Mouse (Mus musculus) adrenal gland, postnatal 36 days (tissue): ENCODE data around the gene Fen1. TPM values are rescaled to one million over a fixed set of nuclear protein-coding genes. Genes with fewer than 3 reads are reported as not detected.
A peak's percentile ranks its signal among the peaks of the same experiment; 100 is the strongest.

Source experiments
- DNase-seq, 2 experiments: peaks; one replicate each; pipeline ENCODE4 v3.0.0; 2021; ENCODE audit warnings: mixed read lengths in 1 of 2
- long read RNA-seq, 2 experiments: library from polyadenylated mRNA; stranded (forward); transcript quantifications; one replicate each; pipeline ENCODE4 v2.0.0; 2021; ENCODE audit warnings: borderline sequencing depth in 2 of 2
- total RNA-seq, 2 experiments: library from RNA; stranded (reverse); gene quantifications; 2 replicates each; pipeline ENCODE4 v1.2.3; 2021

Fen1 gene
- 10 to 100 TPM; 12.0 to 18.4 TPM for total RNA-seq
- long read RNA-seq, experiment 1, transcript Fen1-203 (2 exons, 2,152 nt) = minor isoform, 6 of 41 reads
- long read RNA-seq, experiment 1, transcript Fen1-201 (2 exons, 2,341 nt) = major isoform, 24 of 41 reads
- long read RNA-seq, experiment 1, transcript Fen1-202 (2 exons, 2,100 nt) = minor isoform, 10 of 41 reads
- long read RNA-seq, experiment 1, partial matches to known transcripts = 0 of 41 reads
- long read RNA-seq, experiment 1, other reads (novel, unspliced or antisense) = 1 of 41 reads
- long read RNA-seq, experiment 2, transcript Fen1-201 (2 exons, 2,341 nt) = major isoform, 8 of 10 reads
- long read RNA-seq, experiment 2, partial matches to known transcripts = 0 of 10 reads
- long read RNA-seq, experiment 2, other reads (novel, unspliced or antisense) = 0 of 10 reads

DNA sequence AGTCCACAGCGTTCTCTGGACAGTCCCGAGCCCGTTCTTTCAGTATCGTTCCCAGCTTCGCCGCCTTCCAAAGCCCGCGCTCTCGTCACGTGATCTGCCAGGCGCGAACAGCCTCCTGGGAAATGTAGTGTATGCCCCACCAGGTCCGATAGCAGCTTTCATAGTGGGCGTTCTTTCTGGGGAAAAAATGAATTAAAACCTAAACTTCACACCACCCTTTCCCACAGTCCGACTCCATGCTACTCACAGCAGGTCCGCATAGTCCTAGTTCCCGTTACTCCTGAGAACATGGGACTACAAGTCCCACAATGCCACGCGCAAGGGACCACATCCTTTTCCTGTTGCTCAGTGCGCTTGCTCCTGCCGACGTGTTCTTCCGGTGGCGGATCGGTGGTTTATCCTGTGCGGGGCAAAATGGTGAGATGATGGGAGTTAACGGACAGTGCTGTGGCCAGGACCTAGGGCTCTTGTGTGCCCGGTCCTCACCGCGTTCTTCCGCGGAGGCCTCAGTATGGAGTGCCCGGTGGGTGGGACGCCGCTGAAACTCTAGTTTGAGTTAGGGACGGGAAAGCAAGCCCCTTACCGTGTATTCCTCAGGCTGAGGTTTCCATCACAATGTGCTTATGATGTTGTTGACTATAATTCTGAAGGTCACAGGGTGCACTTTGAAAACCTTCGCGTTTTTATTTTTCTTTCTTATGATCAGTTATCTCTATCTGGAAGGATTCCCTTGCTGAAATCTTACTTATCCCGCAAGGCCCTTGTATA, at the start of gene Fen1, which contains the start of gene Tmem258:
Fen1 (minus strand) TSS at position 322 of the 768 bp plus-strand sequence.
Tmem258 (plus strand) TSS at position 167 of the 768 bp plus-strand sequence.
- DNase-seq = peak; percentile 89 to 90

DNA sequence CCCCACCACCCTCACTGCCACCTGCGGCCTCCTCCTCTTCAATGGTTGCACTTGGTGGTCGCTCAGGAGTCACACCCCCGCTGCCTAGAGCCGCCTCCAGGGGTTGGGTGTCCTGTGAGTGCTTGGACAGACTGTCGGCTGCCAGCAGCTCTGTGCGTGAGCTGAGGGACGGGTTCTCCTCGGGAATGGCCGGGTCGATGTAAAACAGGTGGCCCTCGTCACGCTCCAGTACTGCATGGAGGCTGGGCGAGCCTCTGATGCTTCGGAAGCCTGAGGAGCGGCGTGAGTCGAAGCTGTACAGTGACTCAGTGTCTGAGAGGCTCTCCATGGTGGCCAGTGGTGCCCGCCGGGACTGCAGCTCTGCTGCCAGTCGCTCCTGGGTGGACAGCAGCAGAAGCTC, 44.2 kb upstream of the Fen1 start:
- no peak for DNase-seq

- DNase-seq = no peak
These were observed 43.2 kb upstream of the Fen1 start for GRCm38 (mm10) chr19:10247165-10247564.

GRCm38 (mm10) chr19:10244183-10244582, 40.2 kb upstream of the Fen1 start:
- peak; percentile 62 to 72 for DNase-seq

GRCm38 (mm10) chr19:10242916-10243315, 38.9 kb upstream of the Fen1 start:
- no peak for DNase-seq

DNA sequence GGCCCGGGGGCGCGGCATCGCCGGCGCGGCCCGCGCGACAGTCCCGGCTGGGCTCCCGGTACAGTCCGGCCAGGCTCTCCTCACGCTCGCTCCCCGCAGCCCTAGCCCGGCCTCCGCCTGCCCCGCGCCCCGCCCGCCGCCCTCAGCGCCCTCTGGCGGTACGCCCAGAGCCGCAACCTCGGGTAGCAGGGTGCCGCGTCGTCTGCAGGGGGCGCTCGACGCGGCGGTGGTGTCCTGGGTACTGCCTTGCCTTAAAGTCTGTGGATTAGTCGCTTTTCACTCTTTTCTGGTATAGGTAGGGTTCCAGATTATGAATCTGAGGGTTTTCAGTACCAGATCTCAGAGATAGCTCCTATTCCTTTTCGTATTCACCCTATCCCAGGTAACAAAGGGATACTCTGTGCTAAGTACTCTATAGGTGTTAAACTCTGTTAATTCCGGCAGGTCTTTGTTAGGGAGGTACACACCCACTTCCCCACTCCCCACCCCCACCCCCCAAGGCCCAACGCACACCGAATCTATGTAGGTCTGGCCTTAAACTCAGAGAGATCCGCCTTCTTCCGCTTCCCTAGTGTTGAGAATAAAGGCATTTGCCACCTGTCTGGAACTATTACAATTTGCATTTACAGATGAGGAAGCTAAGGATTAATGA, 36.8 kb upstream of the Fen1 start, which contains the start of gene Myrf:
Myrf (minus strand) TSS at position 95 of the 652 bp plus-strand sequence.
- DNase-seq = peak; percentile 90 to 91

GRCm38 (mm10) chr19:10239975-10240653, 36.1 kb upstream of the Fen1 start:
- DNase-seq = no peak

DNA sequence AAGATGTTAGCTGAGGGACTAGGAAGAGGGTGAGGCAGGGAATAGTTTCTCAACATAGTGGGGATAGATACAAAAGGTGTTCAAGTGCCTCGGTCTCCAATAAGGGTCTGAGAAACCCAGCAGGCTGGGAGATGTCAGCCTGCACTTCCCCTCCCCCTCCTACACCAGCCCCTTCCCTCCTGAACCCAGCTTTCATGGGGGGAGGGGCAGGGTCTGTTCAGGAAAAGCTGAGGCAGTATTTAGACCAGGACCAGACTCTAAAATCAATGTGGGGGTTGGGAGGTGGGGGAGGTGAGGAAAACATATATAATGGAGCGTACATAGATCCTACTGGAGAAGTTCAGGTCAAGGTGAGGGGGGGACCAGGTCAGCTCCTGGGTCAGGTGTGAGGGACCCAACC, 35.5 kb upstream of the Fen1 start:
- DNase-seq = no peak

- no peak for DNase-seq
These were observed 34.5 kb upstream of the Fen1 start for GRCm38 (mm10) chr19:10238477-10238876.

DNA sequence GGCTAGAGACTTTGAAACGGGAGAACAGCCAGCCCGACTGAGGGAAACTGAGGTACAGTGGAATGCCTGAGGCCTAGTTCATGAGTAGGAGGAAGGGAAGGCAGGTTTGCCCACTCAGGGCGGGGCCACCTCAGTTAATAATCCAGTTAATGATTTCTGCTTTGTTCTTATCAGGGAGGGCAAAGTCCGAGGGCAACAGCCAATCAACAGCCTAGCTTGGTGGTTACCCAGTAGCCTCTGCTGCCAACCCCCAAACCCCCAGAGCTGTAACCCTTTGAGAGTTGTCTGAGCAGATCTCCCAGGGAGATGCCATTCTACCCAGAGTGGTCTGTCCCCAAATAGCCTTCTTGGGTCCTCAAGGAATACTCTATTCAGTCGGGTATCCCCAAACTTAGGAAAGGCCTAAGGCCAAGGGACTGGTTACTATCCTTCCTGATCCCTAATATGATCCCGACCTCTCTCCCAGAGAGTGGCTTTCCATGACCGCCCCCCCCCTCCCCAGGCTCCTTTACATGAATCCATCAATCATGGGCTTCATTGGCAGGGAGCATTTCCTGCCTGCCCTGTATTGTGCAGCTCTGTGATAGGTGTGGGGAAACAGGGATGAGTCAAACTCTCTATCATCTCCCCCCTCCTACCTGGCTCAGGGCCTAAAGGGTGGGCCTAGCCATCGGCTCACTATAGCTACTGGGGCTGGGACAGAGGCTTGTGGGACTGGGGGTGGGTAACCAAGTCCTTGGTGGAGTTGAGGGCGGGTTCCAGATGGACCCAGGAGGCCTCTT, 32.0 kb upstream of the Fen1 start:
- no peak for DNase-seq

DNA sequence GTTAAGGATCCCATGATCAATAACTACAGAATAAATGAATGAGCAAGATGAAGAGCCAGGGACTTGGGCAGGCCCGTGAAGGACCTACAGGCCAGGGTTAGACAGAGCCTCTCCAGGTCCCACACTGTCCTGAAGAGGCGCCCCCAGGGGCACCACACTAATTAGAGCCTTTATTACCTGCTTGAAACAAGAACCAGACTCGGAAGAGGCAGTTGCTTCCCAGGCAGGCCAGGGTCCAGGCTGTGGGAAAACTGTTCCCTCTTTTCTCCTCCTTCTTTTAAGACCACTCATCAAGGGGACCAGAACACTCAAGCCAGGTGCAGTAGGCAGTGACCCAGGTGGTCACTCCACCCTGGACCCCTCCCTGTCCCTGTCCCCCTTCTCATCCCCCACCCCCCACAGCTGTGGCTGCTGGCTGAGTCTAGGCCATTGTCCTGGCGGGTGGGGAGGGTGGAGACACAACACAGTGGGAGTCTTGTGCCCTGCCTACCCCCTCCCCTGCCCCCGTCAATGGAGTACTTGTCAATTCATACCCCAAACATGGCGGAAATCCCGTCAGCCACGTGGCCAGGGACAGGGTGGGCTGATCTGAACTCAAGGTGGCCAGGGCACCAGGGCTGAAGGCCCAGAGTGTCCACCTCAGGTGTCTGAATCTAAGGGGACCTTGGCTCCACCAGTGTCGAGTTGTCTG, 28.5 kb upstream of the Fen1 start:
- no peak for DNase-seq

DNA sequence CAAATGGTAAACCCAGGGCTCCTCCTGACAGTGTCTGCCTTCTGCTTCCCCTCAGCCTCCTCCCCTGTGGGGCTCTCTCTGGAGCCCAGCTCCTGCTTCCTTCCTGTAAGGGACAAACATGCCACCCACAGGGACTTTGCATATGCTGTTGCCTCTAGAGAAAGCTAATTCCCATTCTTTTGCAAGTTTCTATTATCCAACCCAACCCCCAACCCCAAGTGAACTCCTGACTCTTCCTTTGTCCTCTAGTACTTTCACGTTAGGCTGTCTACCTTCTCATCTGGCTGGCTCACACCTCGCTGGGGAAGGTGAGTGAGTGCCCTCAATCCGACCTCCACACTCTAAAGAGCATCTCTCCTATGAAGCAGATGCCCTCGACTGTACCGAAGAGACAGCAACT, 27.9 kb upstream of the Fen1 start:
- DNase-seq = no peak

- no peak for DNase-seq
These were observed 27.0 kb upstream of the Fen1 start for GRCm38 (mm10) chr19:10231016-10231415.

DNA sequence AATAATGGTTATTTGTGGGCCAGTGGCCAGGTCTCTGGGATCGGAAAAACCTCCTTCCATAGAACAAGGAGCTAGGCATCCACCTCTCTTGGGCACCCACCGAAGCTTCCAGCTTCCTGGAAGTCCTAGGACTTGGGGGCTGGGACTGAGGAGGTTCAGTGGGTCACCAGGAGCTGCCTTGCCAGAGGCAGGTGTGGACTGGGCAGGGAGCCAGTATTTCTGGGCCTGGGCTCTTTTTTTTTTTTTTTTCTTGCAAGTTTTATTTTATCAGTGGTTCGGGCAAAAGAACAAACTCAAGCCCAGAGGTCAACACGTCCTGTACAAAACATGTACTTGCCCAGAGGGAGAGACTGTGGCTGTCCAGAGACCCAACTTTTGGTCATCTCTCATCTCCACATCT, 21.8 kb upstream of the Fen1 start:
- no peak for DNase-seq

- DNase-seq = no peak
These were observed 20.9 kb upstream of the Fen1 start for GRCm38 (mm10) chr19:10224637-10225453.

DNA sequence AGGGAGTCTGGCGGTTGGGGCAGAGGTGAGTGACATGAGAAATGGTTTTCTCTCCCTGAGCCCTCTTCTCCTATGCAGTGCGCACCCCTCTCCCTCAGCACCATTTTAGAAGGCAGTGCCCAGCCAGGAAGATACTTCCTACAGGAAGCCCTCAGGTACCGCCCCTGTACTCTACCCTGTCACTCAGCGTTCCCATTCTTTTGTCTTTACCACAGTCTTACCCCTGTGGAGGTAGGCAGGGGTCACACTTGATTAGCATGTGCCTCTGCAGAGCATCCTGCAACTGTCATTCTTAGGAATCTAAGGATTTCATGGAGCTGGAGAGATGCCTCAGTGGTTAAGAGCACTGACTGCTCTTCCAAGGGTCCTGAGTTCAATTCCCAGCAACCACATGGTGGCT, 19.6 kb upstream of the Fen1 start:
- no peak for DNase-seq

- DNase-seq = no peak
These were observed 18.7 kb upstream of the Fen1 start for GRCm38 (mm10) chr19:10222656-10223055.

- DNase-seq = no peak
These were observed 17.6 kb upstream of the Fen1 start for GRCm38 (mm10) chr19:10221585-10221984.

- DNase-seq = no peak
These were observed 15.6 kb upstream of the Fen1 start for GRCm38 (mm10) chr19:10219593-10219992.

DNA sequence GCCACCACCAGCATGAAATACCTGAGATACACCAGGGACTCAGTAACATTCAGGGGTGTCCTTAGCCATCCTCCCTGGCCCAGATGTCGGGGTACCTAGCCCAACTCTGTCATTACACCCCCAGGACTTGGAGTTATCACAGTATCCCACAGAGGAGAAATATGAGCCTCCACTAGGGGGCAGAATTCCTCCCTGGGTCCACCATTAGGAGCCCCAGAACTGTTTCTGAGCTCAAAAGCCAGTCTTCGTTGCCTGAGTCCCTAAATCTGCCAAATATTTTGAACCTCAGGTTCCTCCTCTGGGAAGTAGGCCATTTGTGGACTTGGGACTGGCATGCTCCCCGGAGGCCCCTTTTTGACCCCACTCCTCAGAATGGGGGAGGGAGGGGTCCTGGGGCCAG, 15.1 kb upstream of the Fen1 start:
- peak in 1 of 2 experiments; percentile 65 for DNase-seq
